Mouse (Mus musculus): ENCODE results near the gene Ppid. TPM values are rescaled to one million over a fixed set of nuclear protein-coding genes. Genes with fewer than 3 reads are reported as not detected.

The Ppid gene
- polyA plus RNA-seq, 1 experiment from 2014 or later, result 210 TPM

DNA sequence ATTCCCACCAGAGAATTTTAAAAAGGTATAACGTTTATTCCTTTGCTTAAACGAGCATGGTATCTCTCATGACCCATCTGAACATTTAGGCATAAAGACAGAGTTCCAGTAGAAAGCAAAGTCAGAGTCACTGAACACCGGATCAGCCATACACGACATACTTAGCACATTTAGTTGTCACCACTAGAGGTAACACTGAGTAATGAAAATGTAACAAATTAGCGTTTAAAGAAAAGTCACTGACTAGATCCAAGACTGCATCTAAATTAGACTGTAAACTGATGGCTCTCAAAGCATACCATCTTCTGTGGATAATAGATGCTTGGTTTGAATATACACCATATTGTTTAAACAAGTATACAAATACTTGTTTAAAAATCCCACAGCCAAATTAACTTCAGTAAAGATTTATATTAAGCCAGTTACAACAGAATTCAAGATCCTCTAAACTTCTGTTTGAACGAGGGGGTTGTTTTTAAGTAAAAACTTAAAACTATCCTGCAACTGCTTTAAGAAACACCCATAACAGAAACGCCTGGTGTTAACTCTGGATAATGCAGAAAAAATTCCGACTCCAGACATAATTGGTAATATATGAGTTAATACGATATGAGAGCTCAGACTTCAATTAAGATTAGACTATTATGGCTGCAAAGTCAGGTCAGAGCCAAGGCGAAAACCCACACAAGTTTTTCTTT, 36.5 kb downstream of the Ppid start:
- DNase-seq (ENCODE audit: low spot score) (no peak), ATAC-seq (ENCODE audit: low FRiP score) (no peak)
- Histone ChIP-seq H3K9ac (ENCODE audit: low read depth, low read length) (peak overlapping the region; percentile 28; the same call in 1 of the 2 replicates), H3K4me1 (replicated peaks; ENCODE audit: control insufficient read depth, insufficient read depth, low read length) (no peaks in the 10 kb centered on the region), H3K4me2 (replicated peaks; ENCODE audit: low read depth, low read length) (peak overlapping the region; percentile 70), H3K27me3 (ENCODE audit: control insufficient read depth, insufficient read depth, low read length) (no peaks in the 10 kb centered on the region), H3K36me3 (ENCODE audit: control insufficient read depth, insufficient read depth, low read length) (peaks cover 6% of the 10 kb centered on the region), H3K27ac (ENCODE audit: low read depth, low read length) (no peak overlapping the region), H3K4me3 (ENCODE audit: low read depth, low read length) (peak overlapping the region; percentile 63), H3K9me3 (ENCODE audit: control insufficient read depth, low read length) (no peaks in the 10 kb centered on the region)
- 36% methylated on average over 10 of the region's 10 CpGs for whole genome bisulfite sequencing

GRCm38 (mm10) chr3:79628182-79628560, 37.0 kb downstream of the Ppid start:
- no peak for ATAC-seq (ENCODE audit: low FRiP score)
- 2% methylated on average over 9 of the region's 9 CpGs for WGBS

DNA sequence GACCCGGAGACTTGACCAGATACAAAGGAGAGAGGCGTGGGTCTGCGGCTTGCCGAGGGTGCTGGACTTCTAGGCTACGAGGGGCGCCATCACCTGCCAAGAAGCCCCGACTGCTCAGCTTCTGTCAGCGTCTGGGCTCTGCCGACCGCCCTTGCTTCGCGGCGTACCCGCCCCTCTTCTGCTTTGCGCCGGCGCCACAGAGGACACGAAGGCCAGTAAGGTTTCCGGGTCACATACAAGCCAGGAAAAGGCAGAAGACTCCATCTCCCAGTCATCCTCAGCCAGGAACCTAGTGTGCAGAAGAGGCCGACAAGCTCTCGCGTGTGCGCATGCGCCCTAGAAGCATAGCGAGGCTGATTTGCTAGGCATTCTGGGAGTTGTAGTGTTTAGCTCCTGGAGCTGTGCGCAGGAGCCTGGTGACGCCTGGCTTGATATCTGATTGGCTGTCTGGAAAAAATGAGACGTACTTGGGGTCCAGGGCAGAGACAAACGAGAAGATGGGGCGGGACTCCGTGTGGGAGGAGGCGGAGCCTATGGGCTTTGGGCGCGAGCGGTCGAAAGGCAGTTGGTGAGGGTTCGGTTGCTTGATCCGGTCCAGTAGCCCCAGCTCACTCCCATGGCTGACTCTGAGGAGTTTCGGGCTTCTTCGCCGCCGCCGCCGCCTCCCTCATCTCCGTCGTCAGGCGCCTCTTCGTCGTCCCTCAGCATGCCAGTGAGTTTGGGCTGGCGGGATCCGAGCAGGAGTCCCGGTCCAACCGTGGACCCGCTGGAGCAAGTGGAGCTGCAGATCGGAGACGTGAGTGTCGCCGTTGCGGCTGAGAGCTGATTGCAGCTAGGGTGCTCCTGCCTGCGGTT, 37.6 kb downstream of the Ppid start, which contains the start of gene 4930579G24Rik:
4930579G24Rik (plus strand) TSS at position 519 of the 855 bp plus-strand sequence.
- peak within 1 kb of the TSS; percentile 45 for H3K27ac ChIP-seq (ENCODE audit: low read depth, low read length)
- H3K9me3 ChIP-seq (ENCODE audit: control insufficient read depth, low read length), result no peaks in the 10 kb centered on the region
- ATAC-seq (ENCODE audit: low FRiP score), result peak; percentile 99
- no peaks in the 10 kb centered on the region for H3K27me3 ChIP-seq (ENCODE audit: control insufficient read depth, insufficient read depth, low read length)
- WGBS, result under 1% methylated on average over 59 of the region's 60 CpGs
- H3K36me3 ChIP-seq (ENCODE audit: control insufficient read depth, insufficient read depth, low read length), result peaks cover 9% of the 10 kb centered on the region
- H3K4me1 ChIP-seq (replicated peaks; ENCODE audit: control insufficient read depth, insufficient read depth, low read length), result no peaks in the 10 kb centered on the region
- H3K9ac ChIP-seq (ENCODE audit: low read depth, low read length), result peak within 1 kb of the TSS; percentile 83
- H3K4me3 ChIP-seq (ENCODE audit: low read depth, low read length), result peak within 1 kb of the TSS; percentile 66
- peak; percentile 99 for DNase-seq (ENCODE audit: low spot score)
- H3K4me2 ChIP-seq (replicated peaks; ENCODE audit: low read depth, low read length), result peak within 1 kb of the TSS; percentile 70

More at GRCm38 (mm10) chr3:79628182-79628560, 37.0 kb downstream of the Ppid start:
- H3K27me3 ChIP-seq (ENCODE audit: control insufficient read depth, insufficient read depth, low read length), result no peaks in the 10 kb centered on the region
- peak overlapping the region; percentile 28; the same call in 1 of the 2 replicates for H3K9ac ChIP-seq (ENCODE audit: low read depth, low read length)
- H3K9me3 ChIP-seq (ENCODE audit: control insufficient read depth, low read length), result no peaks in the 10 kb centered on the region
- H3K4me1 ChIP-seq (replicated peaks; ENCODE audit: control insufficient read depth, insufficient read depth, low read length), result no peaks in the 10 kb centered on the region
- no peak for DNase-seq (ENCODE audit: low spot score)
- peak overlapping the region; percentile 37; the same call in 1 of the 2 replicates for H3K27ac ChIP-seq (ENCODE audit: low read depth, low read length)
- peaks cover 7% of the 10 kb centered on the region for H3K36me3 ChIP-seq (ENCODE audit: control insufficient read depth, insufficient read depth, low read length)
- H3K4me2 ChIP-seq (replicated peaks; ENCODE audit: low read depth, low read length), result peak overlapping the region; percentile 70
- peak overlapping the region; percentile 63 for H3K4me3 ChIP-seq (ENCODE audit: low read depth, low read length)

DNA sequence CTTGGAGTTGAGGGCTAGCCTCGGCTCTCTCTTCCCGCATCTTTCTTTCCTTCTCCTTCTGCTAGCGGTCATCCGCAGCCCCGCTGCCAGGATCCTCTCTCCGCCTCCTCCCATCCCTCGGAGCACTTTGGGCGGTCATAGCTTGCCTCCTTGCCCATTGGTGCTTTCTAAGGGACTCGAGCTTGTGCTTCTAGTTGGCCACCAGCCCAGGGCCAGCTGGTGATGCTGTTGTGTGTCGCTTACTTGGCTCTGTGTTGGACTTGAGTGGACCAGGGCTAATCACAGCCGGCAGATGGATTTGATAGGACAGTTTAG, 38.2 kb downstream of the Ppid start, which contains the start of gene Etfdh:
Etfdh (minus strand) TSS at position 85 of the 315 bp plus-strand sequence.
- H3K9ac ChIP-seq (ENCODE audit: low read depth, low read length), result peak within 1 kb of the TSS; percentile 83
- DNase-seq (ENCODE audit: low spot score), result peak; percentile 66
- H3K9me3 ChIP-seq (ENCODE audit: control insufficient read depth, low read length), result no peaks in the 10 kb centered on the region
- under 1% methylated on average over 11 of the region's 11 CpGs for WGBS
- peak; percentile 44; the same call in 1 of the 2 replicates for ATAC-seq (ENCODE audit: low FRiP score)
- peak within 1 kb of the TSS; percentile 70 for H3K4me2 ChIP-seq (replicated peaks; ENCODE audit: low read depth, low read length)
- no peaks in the 10 kb centered on the region for H3K4me1 ChIP-seq (replicated peaks; ENCODE audit: control insufficient read depth, insufficient read depth, low read length)
- H3K27me3 ChIP-seq (ENCODE audit: control insufficient read depth, insufficient read depth, low read length), result no peaks in the 10 kb centered on the region
- H3K4me3 ChIP-seq (ENCODE audit: low read depth, low read length), result peak within 1 kb of the TSS; percentile 66
- H3K36me3 ChIP-seq (ENCODE audit: control insufficient read depth, insufficient read depth, low read length), result peaks cover 9% of the 10 kb centered on the region
- H3K27ac ChIP-seq (ENCODE audit: low read depth, low read length), result peak within 1 kb of the TSS; percentile 45

DNA sequence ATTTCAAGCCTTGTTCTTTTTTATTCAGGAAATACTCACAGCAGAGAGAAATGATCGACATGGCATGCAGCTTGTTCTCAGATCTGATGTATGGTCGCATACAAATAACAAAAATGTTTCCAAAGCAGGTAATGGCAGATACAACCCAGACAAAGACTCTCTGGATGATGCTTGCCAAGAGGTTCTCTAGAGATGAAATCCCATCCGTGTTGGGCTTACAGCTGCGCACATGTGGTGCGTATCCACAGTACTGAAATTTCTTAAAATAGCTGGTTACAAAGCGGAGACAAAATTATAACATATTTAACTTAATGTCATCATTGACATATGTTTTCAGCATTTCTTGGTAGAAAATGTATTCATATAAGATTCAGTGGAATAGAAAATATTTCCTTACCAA, 61.0 kb downstream of the Ppid start:
- Histone ChIP-seq H3K4me2 (replicated peaks; ENCODE audit: low read depth, low read length) (no peak overlapping the region), H3K27me3 (ENCODE audit: control insufficient read depth, insufficient read depth, low read length) (no peaks in the 10 kb centered on the region), H3K4me1 (replicated peaks; ENCODE audit: control insufficient read depth, insufficient read depth, low read length) (no peaks in the 10 kb centered on the region), H3K4me3 (ENCODE audit: low read depth, low read length) (no peak overlapping the region), H3K9ac (ENCODE audit: low read depth, low read length) (no peak overlapping the region), H3K9me3 (ENCODE audit: control insufficient read depth, low read length) (no peaks in the 10 kb centered on the region), H3K27ac (ENCODE audit: low read depth, low read length) (no peak overlapping the region), H3K36me3 (ENCODE audit: control insufficient read depth, insufficient read depth, low read length) (no peaks in the 10 kb centered on the region)
- DNase-seq (ENCODE audit: low spot score) (no peak), ATAC-seq (ENCODE audit: low FRiP score) (no peak)
- 92% methylated on average over 6 of the region's 6 CpGs for WGBS

Other genes starting within 250 kb of the Ppid start
- gene Fnip2, start 23.5 kb upstream of the Ppid start, polyA plus RNA-seq (2014; fragmentation: Nextera tagmentation; extraction: Ambion mirVana), result 6.9 and 7.9 TPM in 2 replicates
- 23.7 and 26.1 TPM in 2 replicates for gene 4930579G24Rik, start 37.7 kb downstream of the Ppid start, polyA plus RNA-seq (2014; fragmentation: Nextera tagmentation; extraction: Ambion mirVana)
- 50.3 and 54.5 TPM in 2 replicates for gene Etfdh, start 38.2 kb downstream of the Ppid start, polyA plus RNA-seq (2014; fragmentation: Nextera tagmentation; extraction: Ambion mirVana)
- not detected in 2 replicates for gene Rxfp1, start 146.5 kb downstream of the Ppid start, polyA plus RNA-seq (2014; fragmentation: Nextera tagmentation; extraction: Ambion mirVana)

Measured in hindbrain, embryonic 11.5 days (tissue).